Mouse (Mus musculus) kidney, postnatal 4 days (tissue): Measurements from ENCODE around the gene Grin2b.

Experiments used
- DNase-seq, 2 experiments: peaks; one replicate each; pipeline ENCODE4 v3.0.0; 2021; ENCODE audit warnings: mixed read lengths in 2 of 2

The Grin2b gene

GRCm38 (mm10) chr6:136096269-136096668 lies 77.0 kb downstream of the Grin2b start:
- DNase-seq, result peak; percentile 12 to 17

- no peak for DNase-seq
Measured at GRCm38 (mm10) chr6:136079991-136080734, 93.1 kb downstream of the Grin2b start.

- DNase-seq, result no peak
Measured at GRCm38 (mm10) chr6:136072326-136073054, 100.8 kb downstream of the Grin2b start.

GRCm38 (mm10) chr6:136070101-136070500 lies 103.2 kb downstream of the Grin2b start:
- no peak for DNase-seq

GRCm38 (mm10) chr6:136053346-136053745 lies 120.0 kb downstream of the Grin2b start:
- no peak for DNase-seq

GRCm38 (mm10) chr6:136050346-136050745 lies 123.0 kb downstream of the Grin2b start:
- no peak for DNase-seq

GRCm38 (mm10) chr6:136048084-136048483 lies 125.2 kb downstream of the Grin2b start:
- DNase-seq, result no peak

GRCm38 (mm10) chr6:136046091-136046490 lies 127.2 kb downstream of the Grin2b start:
- DNase-seq, result no peak

- DNase-seq, result no peak
Measured at GRCm38 (mm10) chr6:136044461-136044860, 128.8 kb downstream of the Grin2b start.

GRCm38 (mm10) chr6:136042375-136042774 lies 130.9 kb downstream of the Grin2b start:
- peak; percentile 15 to 19 for DNase-seq

- DNase-seq, result no peak
Measured at GRCm38 (mm10) chr6:136041821-136042220, 131.5 kb downstream of the Grin2b start.

GRCm38 (mm10) chr6:136040931-136041330 lies 132.4 kb downstream of the Grin2b start:
- DNase-seq, result no peak

- DNase-seq, result no peak
Measured at GRCm38 (mm10) chr6:136029235-136029939, 143.9 kb downstream of the Grin2b start.

- DNase-seq, result no peak
Measured at GRCm38 (mm10) chr6:136026936-136027335, 146.4 kb downstream of the Grin2b start.

GRCm38 (mm10) chr6:136025801-136026200 lies 147.5 kb downstream of the Grin2b start:
- DNase-seq, result no peak

- DNase-seq, result no peak
Measured at GRCm38 (mm10) chr6:136020460-136020859, 152.9 kb downstream of the Grin2b start.

GRCm38 (mm10) chr6:136018962-136019361 lies 154.3 kb downstream of the Grin2b start:
- DNase-seq, result no peak

GRCm38 (mm10) chr6:136013556-136014380 lies 159.5 kb downstream of the Grin2b start:
- DNase-seq, result no peak

- no peak for DNase-seq
Measured at GRCm38 (mm10) chr6:136011533-136011932, 161.8 kb downstream of the Grin2b start.

GRCm38 (mm10) chr6:136011038-136011311 lies 162.3 kb downstream of the Grin2b start:
- DNase-seq, result no peak

- DNase-seq, result peak; percentile 60 to 74
Measured at GRCm38 (mm10) chr6:136010290-136011037, 162.8 kb downstream of the Grin2b start.

GRCm38 (mm10) chr6:136008120-136008519 lies 165.2 kb downstream of the Grin2b start:
- no peak for DNase-seq
